Mouse (Mus musculus): ENCODE results near the gene Tmem209.

- TF ChIP-seq EP300 (IDR thresholded peaks at IDR 0.05; ENCODE audit: low read depth) (no peak), CTCF (IDR thresholded peaks at IDR 0.05; ENCODE audit: low read depth) (no peak)
Measured at GRCm38 (mm10) chr6:30439576-30439975, 70.0 kb downstream of the Tmem209 start.
